Mouse (Mus musculus): ENCODE measurements around the gene Park7. TPM values are rescaled to one million over a fixed set of nuclear protein-coding genes. Genes with fewer than 3 reads are reported as not detected.
A peak's percentile ranks its signal among the peaks of the same experiment; 100 is the strongest.

Park7 gene
- polyA plus RNA-seq (2015; fragmentation: Nextera tagmentation; extraction: Ambion mirVana), result 391 and 393 TPM in 2 replicates

DNA sequence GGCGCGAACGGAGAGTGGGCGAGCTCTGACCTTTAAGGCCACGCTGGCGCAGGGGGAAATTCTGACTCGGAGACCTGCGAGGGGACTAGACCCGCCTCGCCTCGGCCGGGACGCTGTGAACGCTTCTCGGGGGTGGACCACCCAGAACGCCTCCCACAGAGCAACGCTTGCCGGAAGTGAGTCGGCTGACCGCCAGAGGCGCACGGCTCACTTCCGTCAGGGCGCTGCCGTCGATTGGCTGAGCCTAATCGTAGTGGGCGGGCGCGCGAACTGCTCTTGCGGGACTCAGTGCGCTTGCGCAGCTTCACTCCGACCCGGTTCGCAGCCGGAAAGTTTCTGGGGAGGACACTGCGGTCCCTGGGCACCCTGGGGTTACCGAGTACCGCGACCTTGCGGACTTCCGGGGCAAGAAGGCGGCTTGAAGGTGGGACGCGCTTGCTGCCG, at the start of gene Park7, which contains the start of gene Tnfrsf9:
Gene Park7, minus strand, starts transcription at position 148 of the 444 bp plus-strand sequence.
Gene Tnfrsf9, plus strand, starts transcription at position 273 of the 444 bp plus-strand sequence.
- Histone ChIP-seq H3K36me3 (no peaks in the 10 kb centered on the region), H3K4me1 (peaks cover 26% of the 10 kb centered on the region), H3K4me2 (peak within 1 kb of the TSS; percentile 71), H3K27me3 (no peaks in the 10 kb centered on the region), H3K9ac (peak within 1 kb of the TSS; percentile 65), H3K4me3 (replicated peaks) (peak within 1 kb of the TSS; percentile 73), H3K27ac (peak within 1 kb of the TSS; percentile 94), H3K9me3 (replicated peaks) (no peaks in the 10 kb centered on the region)
- under 1% methylated on average over 48 of the region's 48 CpGs for WGBS
- peak; percentile 81 for ATAC-seq (replicated peaks; ENCODE audit: low FRiP score)

DNA sequence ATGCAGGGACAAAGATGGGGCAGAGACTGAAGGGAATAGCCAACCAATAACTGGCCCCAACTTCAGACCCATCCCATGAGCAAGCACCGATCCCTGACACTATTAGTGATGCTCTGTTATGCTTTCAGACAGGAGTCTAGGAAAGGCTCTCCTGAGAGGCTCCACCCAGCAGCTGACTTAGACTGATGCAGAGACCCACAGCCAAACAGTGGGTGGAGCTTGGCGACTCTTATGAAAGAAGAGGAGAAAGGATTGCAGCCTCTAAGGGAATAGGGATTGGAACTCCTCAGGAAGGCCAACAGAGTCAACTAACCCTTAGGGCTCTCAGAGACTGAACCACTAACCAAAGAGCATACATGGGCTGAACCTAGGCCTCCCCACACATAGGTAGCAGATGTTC, 49.5 kb upstream of the Park7 start:
- no peaks in the 10 kb centered on the region for H3K9me3 ChIP-seq (replicated peaks)
- peaks cover 4% of the 10 kb centered on the region for H3K4me1 ChIP-seq
- no peak overlapping the region for H3K4me3 ChIP-seq (replicated peaks)
- H3K27ac ChIP-seq, result no peak overlapping the region
- no peak for ATAC-seq (replicated peaks; ENCODE audit: low FRiP score)
- no peak overlapping the region for H3K4me2 ChIP-seq
- 69% methylated on average over 2 of the region's 2 CpGs for WGBS
- no peak overlapping the region for H3K9ac ChIP-seq
- H3K36me3 ChIP-seq, result no peaks in the 10 kb centered on the region
- no peaks in the 10 kb centered on the region for H3K27me3 ChIP-seq

DNA sequence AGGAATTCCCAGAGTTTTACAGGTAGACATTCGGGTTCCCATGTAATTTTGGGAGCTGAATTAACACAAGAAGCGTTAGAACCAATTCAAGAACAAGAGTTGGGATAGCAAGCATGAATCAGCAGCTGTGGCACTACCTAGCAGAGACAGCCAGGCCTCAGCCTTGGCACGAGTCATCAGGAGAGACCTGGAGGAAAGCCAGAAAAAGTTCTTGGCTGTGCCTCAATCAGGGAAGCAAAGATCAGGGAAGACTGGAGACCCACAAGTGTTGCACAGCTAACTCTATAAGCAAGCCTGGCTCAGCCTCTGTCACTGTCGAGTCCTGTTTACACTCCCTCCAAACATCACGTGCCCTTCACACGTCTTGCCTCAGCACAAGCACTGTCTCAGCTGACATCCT, 48.0 kb upstream of the Park7 start:
- 61% methylated on average over 6 of the region's 6 CpGs for WGBS
- H3K27ac ChIP-seq, result no peak overlapping the region
- no peaks in the 10 kb centered on the region for H3K36me3 ChIP-seq
- H3K4me1 ChIP-seq, result peaks cover 4% of the 10 kb centered on the region
- no peaks in the 10 kb centered on the region for H3K9me3 ChIP-seq (replicated peaks)
- no peak overlapping the region for H3K4me3 ChIP-seq (replicated peaks)
- ATAC-seq (replicated peaks; ENCODE audit: low FRiP score), result no peak
- H3K9ac ChIP-seq, result no peak overlapping the region
- H3K4me2 ChIP-seq, result no peak overlapping the region
- no peaks in the 10 kb centered on the region for H3K27me3 ChIP-seq

DNA sequence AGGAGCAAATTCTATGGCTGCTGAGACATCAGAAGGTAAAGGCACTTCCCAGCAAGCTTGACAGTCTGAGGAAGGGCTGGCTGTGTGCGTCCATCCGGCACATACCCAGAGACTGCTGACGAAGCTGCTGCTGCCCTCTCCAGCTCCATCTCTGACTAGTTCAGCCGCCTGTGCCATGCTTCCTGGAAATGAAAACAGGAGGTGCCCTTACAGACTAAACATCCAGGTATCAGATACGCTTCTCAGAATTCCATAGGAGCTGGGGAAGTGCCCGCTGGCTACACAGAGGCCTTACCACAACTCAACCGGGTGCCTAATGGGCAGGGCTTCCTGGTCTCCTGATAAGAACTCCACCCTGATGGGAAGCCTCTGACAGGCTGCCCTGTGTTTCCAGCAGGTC, 44.3 kb upstream of the Park7 start:
- Histone ChIP-seq H3K4me1 (0 out of 2 replicates have a peak, but pooled peaks cover 3% of the 10 kb centered on the region), H3K27ac (no peak overlapping the region), H3K9ac (no peak overlapping the region), H3K4me3 (replicated peaks) (no peak overlapping the region), H3K27me3 (no peaks in the 10 kb centered on the region), H3K4me2 (no peak overlapping the region), H3K9me3 (replicated peaks) (no peaks in the 10 kb centered on the region), H3K36me3 (no peaks in the 10 kb centered on the region)
- ATAC-seq (replicated peaks; ENCODE audit: low FRiP score), result no peak
- 59% methylated on average over 7 of the region's 7 CpGs for WGBS

DNA sequence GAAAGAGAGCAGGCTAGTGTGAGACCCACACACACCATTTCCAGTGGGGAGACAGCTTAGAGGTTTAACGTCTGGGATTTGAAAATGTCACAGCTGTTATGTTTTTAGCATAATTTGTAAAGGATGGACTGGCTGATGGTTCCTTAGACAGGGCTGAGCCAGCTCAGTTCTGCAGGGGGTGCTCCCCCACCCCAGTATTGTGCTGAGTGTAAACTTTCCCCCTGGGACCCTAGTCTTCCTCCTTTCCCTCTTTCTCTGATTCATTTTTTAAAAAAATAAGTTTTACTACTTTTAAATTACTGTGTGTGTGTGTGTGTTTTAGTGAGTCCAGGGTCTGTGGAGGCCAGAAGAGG, 42.8 kb upstream of the Park7 start:
- Histone ChIP-seq H3K9me3 (replicated peaks) (no peaks in the 10 kb centered on the region), H3K4me2 (no peak overlapping the region), H3K4me1 (0 out of 2 replicates have a peak, but pooled peaks cover 3% of the 10 kb centered on the region), H3K27me3 (no peaks in the 10 kb centered on the region), H3K36me3 (no peaks in the 10 kb centered on the region), H3K27ac (no peak overlapping the region), H3K4me3 (replicated peaks) (no peak overlapping the region), H3K9ac (no peak overlapping the region)
- WGBS, result 46% methylated on average over 1 of the region's 1 CpGs
- ATAC-seq (replicated peaks; ENCODE audit: low FRiP score), result no peak

DNA sequence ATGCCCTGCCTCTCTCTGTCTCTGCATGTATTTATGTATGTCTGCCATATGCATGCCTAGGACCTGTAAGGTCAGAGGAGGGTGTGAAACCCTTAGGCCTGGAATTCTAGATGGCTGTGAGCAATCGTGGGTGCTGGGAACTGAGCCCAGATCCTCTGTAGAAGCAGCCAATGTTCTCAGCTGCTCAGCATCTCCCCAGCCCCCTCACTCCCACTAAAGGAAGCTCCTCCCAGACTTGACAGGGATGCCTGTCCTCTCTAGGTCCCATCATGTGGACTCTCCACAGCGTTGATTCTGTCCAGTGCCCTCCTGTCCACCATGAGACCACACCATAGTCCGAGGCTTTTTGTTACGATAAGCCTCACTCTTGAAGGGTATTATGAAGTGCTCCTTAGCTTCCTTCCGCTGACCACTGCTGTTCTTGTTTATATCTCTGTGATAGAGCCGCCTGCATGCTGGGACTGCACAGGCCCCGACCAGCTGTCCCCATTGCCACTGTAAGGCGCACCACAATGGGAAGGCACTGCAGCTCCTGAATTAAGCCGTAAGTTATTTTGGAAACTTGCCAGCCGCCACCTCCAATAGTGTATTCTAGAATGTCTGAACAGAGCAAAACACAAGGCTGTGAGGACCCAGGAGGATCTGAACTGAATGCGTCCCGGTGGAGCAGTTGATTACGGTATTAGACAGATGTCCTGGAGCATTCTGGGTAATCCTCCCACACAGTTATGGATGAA, 42.3 kb upstream of the Park7 start:
- Histone ChIP-seq H3K4me2 (no peak overlapping the region), H3K27ac (no peak overlapping the region), H3K36me3 (no peaks in the 10 kb centered on the region), H3K27me3 (no peaks in the 10 kb centered on the region), H3K9me3 (replicated peaks) (no peaks in the 10 kb centered on the region), H3K9ac (no peak overlapping the region), H3K4me3 (replicated peaks) (no peak overlapping the region), H3K4me1 (0 out of 2 replicates have a peak, but pooled peaks cover 3% of the 10 kb centered on the region)
- WGBS, result 66% methylated on average over 13 of the region's 13 CpGs
- ATAC-seq (replicated peaks; ENCODE audit: low FRiP score), result no peak

DNA sequence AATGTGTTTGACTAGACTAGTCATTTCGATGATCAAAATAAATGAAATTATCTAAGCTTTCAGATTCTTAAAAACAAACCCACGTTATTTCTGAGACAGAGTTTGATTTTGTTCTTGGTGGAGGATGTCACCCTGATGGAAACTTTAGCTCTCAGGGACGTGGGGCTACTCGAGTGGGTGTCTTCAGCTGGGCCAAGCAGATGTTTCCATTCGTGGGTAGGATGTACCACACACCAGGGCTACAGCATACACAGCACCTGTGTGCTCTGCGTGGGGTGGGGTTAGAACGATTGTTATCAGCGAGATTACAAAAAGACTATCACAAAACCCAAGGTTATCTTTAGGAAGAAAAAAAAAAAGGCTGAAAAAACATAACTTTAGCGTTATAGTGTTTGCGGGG, 36.7 kb upstream of the Park7 start:
- WGBS, result 82% methylated on average over 10 of the region's 10 CpGs
- no peak for ATAC-seq (replicated peaks; ENCODE audit: low FRiP score)

DNA sequence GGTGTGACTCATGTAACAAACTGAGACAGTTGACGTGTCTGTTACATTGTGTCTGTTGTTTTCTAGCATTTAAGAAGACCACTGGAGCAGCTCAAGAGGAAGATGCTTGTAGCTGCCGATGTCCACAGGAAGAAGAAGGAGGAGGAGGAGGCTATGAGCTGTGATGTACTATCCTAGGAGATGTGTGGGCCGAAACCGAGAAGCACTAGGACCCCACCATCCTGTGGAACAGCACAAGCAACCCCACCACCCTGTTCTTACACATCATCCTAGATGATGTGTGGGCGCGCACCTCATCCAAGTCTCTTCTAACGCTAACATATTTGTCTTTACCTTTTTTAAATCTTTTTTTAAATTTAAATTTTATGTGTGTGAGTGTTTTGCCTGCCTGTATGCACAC, 30.5 kb upstream of the Park7 start:
- Histone ChIP-seq H3K27me3 (no peaks in the 10 kb centered on the region), H3K4me3 (replicated peaks) (no peak overlapping the region), H3K9me3 (replicated peaks) (no peaks in the 10 kb centered on the region), H3K36me3 (no peaks in the 10 kb centered on the region), H3K4me2 (no peak overlapping the region), H3K4me1 (no peaks in the 10 kb centered on the region), H3K27ac (no peak overlapping the region), H3K9ac (no peak overlapping the region)
- ATAC-seq (replicated peaks; ENCODE audit: low FRiP score), result no peak
- WGBS, result 91% methylated on average over 7 of the region's 7 CpGs

More for the DNA sequence above, 36.7 kb upstream of the Park7 start:
- no peak overlapping the region for H3K4me2 ChIP-seq
- H3K27me3 ChIP-seq, result no peaks in the 10 kb centered on the region
- no peaks in the 10 kb centered on the region for H3K4me1 ChIP-seq
- H3K27ac ChIP-seq, result no peak overlapping the region
- H3K4me3 ChIP-seq (replicated peaks), result no peak overlapping the region
- no peaks in the 10 kb centered on the region for H3K9me3 ChIP-seq (replicated peaks)
- H3K9ac ChIP-seq, result no peak overlapping the region
- H3K36me3 ChIP-seq, result no peaks in the 10 kb centered on the region

DNA sequence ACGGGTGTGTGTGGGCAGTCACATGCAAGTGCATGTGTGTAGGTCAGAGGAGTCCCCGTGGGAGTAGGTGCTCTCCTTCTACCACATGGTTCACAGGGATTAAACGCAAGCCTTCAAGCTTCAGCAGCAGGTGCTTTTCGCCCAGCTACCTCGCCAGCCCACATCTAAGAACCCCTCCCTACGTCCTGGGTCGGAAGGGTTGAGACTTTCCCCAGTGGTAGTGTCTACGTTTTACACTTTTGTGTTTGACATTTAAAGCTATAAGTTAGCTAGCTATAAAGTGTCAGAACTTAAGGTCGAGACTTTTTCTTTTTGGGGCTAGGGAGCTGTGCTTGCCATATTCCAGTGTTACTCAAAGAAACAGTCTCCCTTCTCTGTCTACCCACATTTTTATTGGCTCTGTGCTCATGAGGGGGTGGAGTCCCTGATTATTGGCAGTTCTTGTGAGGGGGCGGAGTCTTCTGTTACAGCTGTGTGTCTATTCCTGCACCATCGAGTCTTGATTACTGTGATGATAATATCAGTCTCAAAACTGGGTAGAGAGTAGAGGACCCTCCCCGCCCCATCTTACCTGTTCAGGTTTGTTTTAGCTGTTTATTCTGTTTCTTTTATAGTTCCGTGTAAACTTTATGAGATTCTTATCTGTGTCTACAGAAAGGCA, 25.9 kb upstream of the Park7 start:
- ATAC-seq (replicated peaks; ENCODE audit: low FRiP score), result no peak
- H3K4me3 ChIP-seq (replicated peaks), result no peak overlapping the region
- no peak overlapping the region for H3K27ac ChIP-seq
- H3K36me3 ChIP-seq, result no peaks in the 10 kb centered on the region
- no peaks in the 10 kb centered on the region for H3K4me1 ChIP-seq
- H3K9ac ChIP-seq, result no peak overlapping the region
- H3K9me3 ChIP-seq (replicated peaks), result no peaks in the 10 kb centered on the region
- WGBS, result 59% methylated on average over 13 of the region's 13 CpGs
- H3K4me2 ChIP-seq, result no peak overlapping the region
- H3K27me3 ChIP-seq, result no peaks in the 10 kb centered on the region

DNA sequence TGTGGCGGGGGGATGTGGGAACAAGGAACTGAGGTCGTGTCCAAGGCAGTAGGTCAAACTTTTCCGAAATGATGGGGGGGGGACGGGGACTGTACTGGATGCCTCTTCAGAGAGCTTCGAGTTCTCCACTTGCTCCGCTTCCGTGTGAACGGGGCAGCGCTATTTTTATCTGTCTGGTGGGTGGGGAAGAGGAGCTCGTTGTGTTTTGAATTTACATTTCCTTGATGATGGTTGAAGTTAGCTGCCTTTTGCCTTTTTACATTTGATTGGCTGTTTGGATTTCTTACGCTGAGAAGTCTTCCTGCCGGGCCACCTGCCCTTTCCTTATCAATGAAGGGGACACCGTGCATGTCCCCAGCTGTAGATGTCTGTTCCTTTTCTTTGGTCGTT, 23.8 kb upstream of the Park7 start:
- peak overlapping the region; percentile 23; the same call in 1 of the 2 replicates for H3K4me2 ChIP-seq

DNA sequence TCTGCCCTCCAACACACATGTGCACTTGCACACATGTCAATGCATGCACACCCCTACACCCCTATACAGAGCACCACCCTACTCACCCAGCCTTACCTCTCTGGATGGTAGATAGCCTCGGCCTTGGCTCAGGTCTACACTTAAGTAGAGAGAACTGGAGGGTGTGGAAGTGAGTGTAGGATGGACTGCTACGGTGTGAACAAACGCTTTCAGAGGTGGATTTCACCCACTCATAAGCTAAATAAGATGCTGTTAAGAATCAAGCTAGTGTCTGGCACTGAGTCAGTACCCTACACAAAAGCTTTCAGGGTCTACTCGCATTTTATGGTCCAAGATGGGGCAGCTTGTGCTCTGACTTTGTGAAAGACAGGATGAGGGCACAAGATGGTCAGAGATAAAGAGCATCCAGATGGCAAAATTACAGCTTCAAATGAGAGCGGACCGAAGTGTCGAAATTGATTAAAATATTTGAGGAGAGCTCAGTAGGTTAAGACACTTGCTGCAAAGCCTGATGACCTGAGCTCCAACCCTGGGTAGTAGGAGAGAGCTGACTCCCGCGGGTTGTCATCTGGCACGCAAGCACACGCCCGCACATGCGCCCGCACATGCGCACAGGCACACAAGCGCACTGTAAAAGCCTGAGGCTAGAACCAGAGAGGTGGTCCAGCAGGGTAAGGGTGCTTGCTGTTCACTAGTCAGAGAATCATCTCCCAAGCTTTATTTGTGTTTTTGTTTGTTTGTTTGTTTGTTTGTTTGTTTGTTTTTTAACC, 23.2 kb upstream of the Park7 start:
- Histone ChIP-seq H3K9ac (no peak overlapping the region), H3K4me1 (no peaks in the 10 kb centered on the region), H3K36me3 (no peaks in the 10 kb centered on the region), H3K9me3 (replicated peaks) (no peaks in the 10 kb centered on the region), H3K4me3 (replicated peaks) (no peak overlapping the region), H3K4me2 (peak overlapping the region; percentile 23; the same call in 1 of the 2 replicates), H3K27ac (no peak overlapping the region), H3K27me3 (0 out of 2 replicates have a peak, but pooled peaks cover 5% of the 10 kb centered on the region)
- no peak for ATAC-seq (replicated peaks; ENCODE audit: low FRiP score)
- whole genome bisulfite sequencing, result 72% methylated on average over 16 of the region's 16 CpGs

More for the DNA sequence above, 23.8 kb upstream of the Park7 start:
- Histone ChIP-seq H3K9me3 (replicated peaks) (no peaks in the 10 kb centered on the region), H3K36me3 (no peaks in the 10 kb centered on the region), H3K4me1 (no peaks in the 10 kb centered on the region), H3K9ac (no peak overlapping the region), H3K4me3 (replicated peaks) (no peak overlapping the region), H3K27me3 (0 out of 2 replicates have a peak, but pooled peaks cover 5% of the 10 kb centered on the region), H3K27ac (no peak overlapping the region)
- ATAC-seq (replicated peaks; ENCODE audit: low FRiP score), result no peak
- 60% methylated on average over 14 of the region's 14 CpGs for WGBS

DNA sequence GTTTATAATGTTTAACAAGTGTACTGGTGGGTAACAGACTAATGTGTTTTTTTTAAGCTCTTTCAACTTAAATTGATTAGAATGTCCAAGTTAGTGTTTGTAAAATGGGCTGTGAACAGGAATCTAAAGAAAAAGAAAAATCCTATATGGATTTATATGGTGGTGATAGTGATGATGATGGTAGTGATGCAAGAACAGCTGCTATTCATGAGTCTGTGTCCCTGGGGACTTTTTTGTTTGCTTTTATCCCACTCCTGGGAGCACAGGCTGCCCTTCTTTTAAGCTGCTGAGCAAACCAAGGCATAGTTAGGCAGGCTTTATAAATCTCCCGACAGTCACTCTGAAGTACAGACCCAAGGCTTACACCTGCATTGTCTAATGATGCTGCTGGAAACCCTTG, 19.3 kb upstream of the Park7 start:
- H3K9me3 ChIP-seq (replicated peaks), result no peaks in the 10 kb centered on the region
- no peaks in the 10 kb centered on the region for H3K36me3 ChIP-seq
- no peak overlapping the region for H3K9ac ChIP-seq
- H3K4me1 ChIP-seq, result no peaks in the 10 kb centered on the region
- H3K27ac ChIP-seq, result no peak overlapping the region
- no peak overlapping the region for H3K4me3 ChIP-seq (replicated peaks)
- H3K4me2 ChIP-seq, result no peak overlapping the region
- 0 out of 2 replicates have a peak, but pooled peaks cover 5% of the 10 kb centered on the region for H3K27me3 ChIP-seq
- WGBS, result 62% methylated on average over 1 of the region's 1 CpGs
- no peak for ATAC-seq (replicated peaks; ENCODE audit: low FRiP score)

All from kidney, embryonic 15.5 days (tissue).